Mouse (Mus musculus): ENCODE results near the gene Gm17349. TPM values are rescaled to one million over a fixed set of nuclear protein-coding genes. Genes with fewer than 3 reads are reported as not detected.

The Gm17349 gene
- total and polyA plus RNA-seq, 3 experiments, result 2.1 TPM; not detected in 2

- Histone ChIP-seq H3K79me2 (ENCODE audit: control insufficient read depth, insufficient read depth, low read length, poor library complexity) (no peaks in the 10 kb centered on the region), H3K27ac (ENCODE audit: control insufficient read depth, low read depth, low read length) (no peak overlapping the region), H3K9me3 (replicated peaks; ENCODE audit: insufficient read depth, low read length) (no peaks in the 10 kb centered on the region), H3K4me3 (ENCODE audit: control insufficient read depth in 1 of 2, insufficient read depth in 1 of 2, low read depth in 2 of 2, low read length in 2 of 2) (no peak overlapping the region), H3K4me1 (ENCODE audit: control insufficient read depth in 1 of 2, insufficient read depth in 2 of 2, low read length in 2 of 2) (peaks cover 2 to 12% of the 10 kb centered on the region in 2 experiments), H3K9ac (ENCODE audit: control insufficient read depth, low read depth, low read length, poor library complexity, severe bottlenecking) (no peak overlapping the region), H3K36me3 (ENCODE audit: control insufficient read depth in 1 of 2, insufficient read depth in 2 of 2, low read length in 2 of 2) (peaks cover 0 to 10% of the 10 kb centered on the region in 2 experiments), H3K27me3 (ENCODE audit: control insufficient read depth in 1 of 2, insufficient read depth in 2 of 2, low read length in 2 of 2) (no peaks in the 10 kb centered on the region)
- TF ChIP-seq EP300 (IDR thresholded peaks at IDR 0.05; ENCODE audit: low read depth in 1 of 2, low read length in 2 of 2) (no peak), BHLHE40 (IDR thresholded peaks at IDR 0.05; ENCODE audit: borderline replicate concordance, low read depth, low read length) (no peak), POLR2AphosphoS2 (IDR thresholded peaks at IDR 0.05; ENCODE audit: low read length) (no peak), ETS1 (IDR thresholded peaks at IDR 0.05; ENCODE audit: low read depth, low read length) (no peak), ZMIZ1 (IDR thresholded peaks at IDR 0.05; ENCODE audit: low read depth, low read length) (no peak), TBP (IDR thresholded peaks at IDR 0.05; ENCODE audit: low read depth, low read length) (no peak), MAZ (IDR thresholded peaks at IDR 0.05; ENCODE audit: low read depth, low read length) (no peak), CHD1 (IDR thresholded peaks at IDR 0.05; ENCODE audit: low read depth, low read length) (no peak), NRF1 (IDR thresholded peaks at IDR 0.05; ENCODE audit: insufficient read depth, low read depth, low read length, poor library complexity, severe bottlenecking) (no peak), HCFC1 (IDR thresholded peaks at IDR 0.05; ENCODE audit: low read depth, low read length) (no peak), MAX (IDR thresholded peaks at IDR 0.05; ENCODE audit: low read length) (no peak), CTCF (IDR thresholded peaks at IDR 0.05 in 2 of 3, conservative IDR thresholded peaks at IDR 0.05 in 1 of 3; ENCODE audit: control insufficient read depth in 1 of 3, insufficient read depth in 1 of 3, low read depth in 2 of 3, low read length in 3 of 3, poor library complexity in 1 of 3, severe bottlenecking in 1 of 3) (no peak), MYC (IDR thresholded peaks at IDR 0.05; ENCODE audit: low read depth, low read length) (no peak), SMC3 (IDR thresholded peaks at IDR 0.05; ENCODE audit: low read depth, low read length) (no peak), GATA1 (IDR thresholded peaks at IDR 0.05; ENCODE audit: low read depth, low read length) (no peak), ELF1 (IDR thresholded peaks at IDR 0.05; ENCODE audit: low read depth, low read length) (no peak), SIN3A (IDR thresholded peaks at IDR 0.05; ENCODE audit: low read length) (no peak), RAD21 (IDR thresholded peaks at IDR 0.05; ENCODE audit: low read depth, low read length) (no peak)
- no peak for DNase-seq (ENCODE audit: low read depth, low spot score)
These were observed 8.9 kb upstream of the Gm17349 start for GRCm38 (mm10) chr15:99714206-99714605.

- Histone ChIP-seq H3K9ac (ENCODE audit: control insufficient read depth, low read depth, low read length, poor library complexity, severe bottlenecking) (no peak overlapping the region), H3K4me1 (ENCODE audit: control insufficient read depth in 1 of 2, insufficient read depth in 2 of 2, low read length in 2 of 2) (peaks cover 2 to 12% of the 10 kb centered on the region in 2 experiments), H3K9me3 (replicated peaks; ENCODE audit: insufficient read depth, low read length) (no peaks in the 10 kb centered on the region), H3K79me2 (ENCODE audit: control insufficient read depth, insufficient read depth, low read length, poor library complexity) (no peaks in the 10 kb centered on the region), H3K27me3 (ENCODE audit: control insufficient read depth in 1 of 2, insufficient read depth in 2 of 2, low read length in 2 of 2) (no peaks in the 10 kb centered on the region), H3K4me3 (ENCODE audit: control insufficient read depth in 1 of 2, insufficient read depth in 1 of 2, low read depth in 2 of 2, low read length in 2 of 2) (no peak overlapping the region), H3K27ac (ENCODE audit: control insufficient read depth, low read depth, low read length) (no peak overlapping the region), H3K36me3 (ENCODE audit: control insufficient read depth in 1 of 2, insufficient read depth in 2 of 2, low read length in 2 of 2) (peaks cover 3 to 10% of the 10 kb centered on the region in 2 experiments)
- no peak for DNase-seq (ENCODE audit: low read depth, low spot score)
- TF ChIP-seq MAZ (IDR thresholded peaks at IDR 0.05; ENCODE audit: low read depth, low read length) (no peak), ZNF384 (IDR thresholded peaks at IDR 0.05; ENCODE audit: low read depth, low read length) (no peak), MAFK (IDR thresholded peaks at IDR 0.05; ENCODE audit: borderline replicate concordance, low read depth, low read length) (no peak), E2F4 (IDR thresholded peaks at IDR 0.05; ENCODE audit: borderline replicate concordance, low read depth, low read length) (no peak)
These were observed 8.3 kb upstream of the Gm17349 start for GRCm38 (mm10) chr15:99713569-99713968.

Data from MEL (cell line).